Mouse (Mus musculus): ENCODE measurements around the gene Cbr2. TPM values are rescaled to one million over a fixed set of nuclear protein-coding genes. Genes with fewer than 3 reads are reported as not detected.

Cbr2 gene
- polyA plus RNA-seq, 1 experiment from 2014 or later, result 0.39 TPM

DNA sequence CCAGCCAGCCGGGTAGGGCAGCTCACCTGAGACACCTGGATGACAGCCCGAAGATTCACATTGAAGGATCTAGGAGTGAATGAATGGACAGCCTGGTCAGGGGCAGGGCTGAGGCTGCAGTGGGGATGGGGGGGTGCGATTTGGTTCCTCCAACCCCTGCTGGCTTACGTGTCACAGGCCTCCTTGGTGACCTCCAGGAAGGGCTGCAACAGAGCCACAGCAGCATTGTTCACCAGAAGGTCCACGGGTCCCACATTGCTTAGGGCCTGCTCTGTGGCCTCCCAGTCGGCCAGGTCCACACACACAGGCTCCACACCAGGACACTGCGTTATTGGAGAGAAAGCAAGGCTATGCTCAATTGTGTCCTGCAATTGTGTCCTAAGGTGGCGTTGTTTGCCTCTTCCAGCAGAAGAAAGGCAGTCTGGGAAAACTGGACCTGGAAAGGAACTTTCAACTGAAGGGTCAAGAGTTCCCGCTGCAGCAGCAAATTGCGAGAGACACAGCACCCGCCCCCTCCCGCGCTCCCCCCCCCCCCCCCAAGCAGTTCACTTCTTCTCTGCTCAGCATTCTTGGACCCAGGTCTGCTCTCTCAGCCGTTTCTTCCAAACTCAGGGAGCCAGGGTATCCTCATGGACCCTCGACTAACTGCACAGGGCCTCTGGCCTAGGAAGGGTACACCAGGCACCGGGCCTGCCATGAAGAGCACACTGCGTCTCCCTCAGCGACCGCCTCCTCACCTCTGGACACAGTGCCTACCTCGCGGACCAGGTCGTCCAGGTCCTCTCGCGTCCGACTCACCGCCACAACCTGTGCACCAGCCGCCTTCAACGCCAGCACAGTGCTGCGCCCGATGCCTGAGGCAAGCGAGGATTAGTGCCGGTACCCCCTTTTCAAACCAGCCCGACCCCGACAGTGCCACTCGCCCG is 5.4 kb downstream of the Cbr2 start:
- H3K9ac ChIP-seq (replicated peaks; ENCODE audit: low read depth, low read length), result peak overlapping the region; percentile 58
- 22% methylated on average over 32 of the region's 36 CpGs for WGBS
- no peak overlapping the region for H3K27ac ChIP-seq (ENCODE audit: low read depth, low read length)
- peak overlapping the region; percentile 44 for H3K4me3 ChIP-seq (ENCODE audit: low read depth, low read length)
- H3K4me1 ChIP-seq (ENCODE audit: control insufficient read depth, insufficient read depth, low read length), result no peaks in the 10 kb centered on the region
- peak; percentile 25; the same call in 1 of the 2 replicates for ATAC-seq (ENCODE audit: low read depth)
- peak overlapping the region; percentile 75 for H3K4me2 ChIP-seq (ENCODE audit: low read depth, low read length)
- no peaks in the 10 kb centered on the region for H3K9me3 ChIP-seq (ENCODE audit: control insufficient read depth, low read length)
- no peaks in the 10 kb centered on the region for H3K36me3 ChIP-seq (ENCODE audit: control insufficient read depth, insufficient read depth, low read length)
- no peaks in the 10 kb centered on the region for H3K27me3 ChIP-seq (ENCODE audit: control insufficient read depth, insufficient read depth, low read length)

DNA sequence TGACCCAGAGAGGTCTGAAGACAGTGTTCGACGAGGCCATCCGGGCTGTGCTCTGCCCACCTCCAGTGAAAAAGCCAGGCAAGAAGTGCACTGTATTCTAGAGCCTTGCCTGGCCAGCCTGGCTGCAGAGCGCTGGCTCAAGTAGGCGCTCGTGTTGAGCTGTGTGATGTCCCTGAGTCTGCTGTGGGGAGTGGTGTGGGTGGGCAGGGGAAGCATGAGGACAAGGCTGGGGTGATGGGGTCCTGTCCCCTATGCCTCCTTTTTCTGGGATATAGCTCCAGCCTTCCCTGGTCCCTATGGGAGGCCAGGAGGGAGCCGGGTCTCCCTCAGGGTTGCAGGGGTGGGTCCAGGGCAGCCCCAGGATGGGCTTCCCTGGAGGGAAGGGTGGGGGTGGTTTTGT is 8.4 kb downstream of the Cbr2 start:
- H3K4me1 ChIP-seq (ENCODE audit: control insufficient read depth, insufficient read depth, low read length), result peaks cover 5% of the 10 kb centered on the region; the same call in 1 of the 2 replicates
- no peak overlapping the region for H3K4me3 ChIP-seq (ENCODE audit: low read depth, low read length)
- H3K4me2 ChIP-seq (ENCODE audit: low read depth, low read length), result no peak overlapping the region
- ATAC-seq (ENCODE audit: low read depth), result no peak
- no peaks in the 10 kb centered on the region for H3K27me3 ChIP-seq (ENCODE audit: control insufficient read depth, insufficient read depth, low read length)
- H3K36me3 ChIP-seq (ENCODE audit: control insufficient read depth, insufficient read depth, low read length), result 0 out of 2 replicates have a peak, but pooled peaks cover 5% of the 10 kb centered on the region
- H3K9ac ChIP-seq (replicated peaks; ENCODE audit: low read depth, low read length), result no peak overlapping the region
- H3K9me3 ChIP-seq (ENCODE audit: control insufficient read depth, low read length), result no peaks in the 10 kb centered on the region
- no peak overlapping the region for H3K27ac ChIP-seq (ENCODE audit: low read depth, low read length)
- 90% methylated on average over 7 of the region's 7 CpGs for WGBS

DNA sequence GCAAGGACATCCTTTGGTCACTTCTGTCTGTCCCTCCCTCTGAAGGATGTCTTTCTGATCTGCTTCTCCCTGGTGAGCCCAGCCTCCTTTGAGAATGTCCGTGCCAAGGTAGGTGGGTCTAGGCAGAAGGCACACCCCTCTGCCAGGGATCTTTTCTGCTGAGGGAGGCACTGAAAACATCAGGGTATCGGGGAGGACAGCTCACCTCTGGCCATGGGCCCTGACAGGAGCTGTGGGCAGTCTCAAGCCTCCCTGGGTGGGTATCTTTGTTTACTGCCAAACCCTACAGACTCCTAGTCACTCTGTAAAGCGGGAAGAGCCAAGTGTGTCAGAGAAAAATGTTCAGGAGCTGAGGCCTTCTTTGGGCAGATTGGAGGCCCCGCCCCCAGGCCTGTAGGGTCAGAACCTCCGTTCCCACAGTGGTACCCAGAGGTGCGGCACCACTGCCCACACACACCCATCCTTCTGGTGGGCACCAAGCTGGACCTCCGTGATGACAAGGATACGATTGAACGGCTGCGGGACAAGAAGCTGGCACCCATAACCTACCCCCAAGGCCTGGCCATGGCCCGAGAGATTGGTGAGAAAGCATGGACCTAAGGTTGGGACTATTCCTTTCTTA is 9.0 kb downstream of the Cbr2 start:
- whole genome bisulfite sequencing, result 91% methylated on average over 11 of the region's 11 CpGs
- no peaks in the 10 kb centered on the region for H3K9me3 ChIP-seq (ENCODE audit: control insufficient read depth, low read length)
- H3K27ac ChIP-seq (ENCODE audit: low read depth, low read length), result no peak overlapping the region
- H3K36me3 ChIP-seq (ENCODE audit: control insufficient read depth, insufficient read depth, low read length), result 0 out of 2 replicates have a peak, but pooled peaks cover 11% of the 10 kb centered on the region
- ATAC-seq (ENCODE audit: low read depth), result no peak
- H3K27me3 ChIP-seq (ENCODE audit: control insufficient read depth, insufficient read depth, low read length), result no peaks in the 10 kb centered on the region
- H3K4me3 ChIP-seq (ENCODE audit: low read depth, low read length), result 0 out of 2 replicates have a peak overlapping the region, but pooled peaks have one; percentile 4
- H3K9ac ChIP-seq (replicated peaks; ENCODE audit: low read depth, low read length), result no peak overlapping the region
- peak overlapping the region; percentile 54 for H3K4me2 ChIP-seq (ENCODE audit: low read depth, low read length)
- peaks cover 5% of the 10 kb centered on the region; the same call in 1 of the 2 replicates for H3K4me1 ChIP-seq (ENCODE audit: control insufficient read depth, insufficient read depth, low read length)

DNA sequence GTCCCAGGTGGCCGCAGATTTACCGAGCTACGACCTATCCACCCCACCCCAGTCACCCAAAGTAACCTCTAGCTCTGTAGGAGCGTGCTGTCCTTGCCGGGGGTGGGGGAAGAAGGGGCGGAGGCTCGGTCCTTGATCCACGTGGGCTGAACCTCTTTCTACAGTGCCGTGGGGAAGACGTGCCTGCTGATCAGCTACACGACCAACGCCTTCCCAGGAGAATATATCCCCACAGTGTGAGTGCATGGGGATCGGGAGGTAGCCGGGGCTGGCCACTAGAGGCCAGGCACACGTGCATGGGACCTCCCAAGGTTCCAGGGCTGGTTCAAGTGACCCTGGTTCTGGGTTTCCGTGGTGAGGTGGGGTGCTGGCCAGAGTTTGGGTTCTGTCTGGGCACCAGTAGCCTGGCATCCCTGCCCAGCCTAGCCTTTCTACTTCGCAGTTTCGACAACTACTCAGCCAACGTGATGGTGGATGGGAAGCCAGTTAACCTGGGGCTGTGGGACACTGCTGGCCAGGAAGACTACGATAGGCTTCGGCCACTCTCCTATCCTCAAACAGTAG is 9.8 kb downstream of the Cbr2 start:
- Histone ChIP-seq H3K9me3 (ENCODE audit: control insufficient read depth, low read length) (no peaks in the 10 kb centered on the region), H3K36me3 (ENCODE audit: control insufficient read depth, insufficient read depth, low read length) (0 out of 2 replicates have a peak, but pooled peaks cover 14% of the 10 kb centered on the region), H3K9ac (replicated peaks; ENCODE audit: low read depth, low read length) (peak overlapping the region; percentile 93), H3K4me2 (ENCODE audit: low read depth, low read length) (peak overlapping the region; percentile 54), H3K27ac (ENCODE audit: low read depth, low read length) (no peak overlapping the region), H3K27me3 (ENCODE audit: control insufficient read depth, insufficient read depth, low read length) (no peaks in the 10 kb centered on the region), H3K4me3 (ENCODE audit: low read depth, low read length) (peak overlapping the region; percentile 70), H3K4me1 (ENCODE audit: control insufficient read depth, insufficient read depth, low read length) (peaks cover 5% of the 10 kb centered on the region; the same call in 1 of the 2 replicates)
- ATAC-seq (ENCODE audit: low read depth), result peak; percentile 15; the same call in 1 of the 2 replicates
- 18% methylated on average over 21 of the region's 21 CpGs for WGBS

DNA sequence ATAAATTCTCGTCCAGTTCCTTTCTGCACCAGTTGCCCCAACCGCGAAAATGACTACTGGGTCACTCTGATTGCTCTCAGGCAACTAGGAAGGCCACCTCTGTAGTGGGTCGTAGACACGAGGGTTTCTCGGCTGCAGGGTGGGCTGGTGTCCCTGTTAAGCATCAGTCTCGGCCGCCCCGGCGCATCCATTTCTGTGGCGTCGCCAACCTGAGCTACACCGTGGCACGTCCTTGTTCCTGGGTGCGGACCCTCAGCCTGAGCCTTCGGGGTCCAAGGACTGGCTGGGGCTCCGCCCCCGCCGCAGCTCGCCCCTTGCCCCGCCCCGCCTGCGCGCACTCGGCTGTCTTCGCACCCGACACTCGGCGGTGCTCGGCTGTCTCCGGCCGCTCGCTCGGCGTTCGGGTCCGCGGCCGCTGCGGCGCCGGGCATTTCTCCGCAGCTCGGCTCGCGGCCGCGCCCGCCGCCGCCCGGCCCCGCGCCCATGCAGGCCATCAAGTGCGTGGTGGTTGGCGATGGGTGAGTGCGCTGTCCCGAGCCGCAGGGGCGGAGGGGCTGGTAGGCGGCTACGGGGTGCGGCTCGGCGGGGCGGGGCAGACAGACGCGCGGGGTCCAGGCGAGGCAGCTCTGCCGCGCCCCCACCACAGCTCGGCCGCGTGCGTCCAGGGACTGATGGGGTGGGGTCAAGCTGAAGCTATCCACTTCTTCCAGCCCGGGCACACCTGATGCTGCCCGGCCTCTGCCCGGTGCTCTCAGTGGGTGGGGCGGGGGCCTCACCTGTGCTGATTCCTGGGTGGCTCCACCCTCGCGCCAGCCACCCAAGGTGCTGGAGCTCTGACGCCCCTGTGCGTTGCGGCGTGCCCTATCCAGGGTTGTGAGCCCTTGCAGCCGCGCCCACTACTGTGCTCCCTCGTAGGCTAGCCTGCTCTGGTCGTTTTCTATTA is 10.5 kb downstream of the Cbr2 start, which contains the start of gene Rac3:
Rac3 (plus strand) TSS at position 347 of the 943 bp plus-strand sequence.
- H3K9me3 ChIP-seq (ENCODE audit: control insufficient read depth, low read length), result no peaks in the 10 kb centered on the region
- H3K27ac ChIP-seq (ENCODE audit: low read depth, low read length), result peak within 1 kb of the TSS; percentile 55
- peaks cover 5% of the 10 kb centered on the region; the same call in 1 of the 2 replicates for H3K4me1 ChIP-seq (ENCODE audit: control insufficient read depth, insufficient read depth, low read length)
- 1% methylated on average over 60 of the region's 90 CpGs for WGBS
- ATAC-seq (ENCODE audit: low read depth), result peak; percentile 89
- 0 out of 2 replicates have a peak, but pooled peaks cover 14% of the 10 kb centered on the region for H3K36me3 ChIP-seq (ENCODE audit: control insufficient read depth, insufficient read depth, low read length)
- peak within 1 kb of the TSS; percentile 54 for H3K4me2 ChIP-seq (ENCODE audit: low read depth, low read length)
- peak within 1 kb of the TSS; percentile 70 for H3K4me3 ChIP-seq (ENCODE audit: low read depth, low read length)
- no peaks in the 10 kb centered on the region for H3K27me3 ChIP-seq (ENCODE audit: control insufficient read depth, insufficient read depth, low read length)
- peak within 1 kb of the TSS; percentile 93 for H3K9ac ChIP-seq (replicated peaks; ENCODE audit: low read depth, low read length)

DNA sequence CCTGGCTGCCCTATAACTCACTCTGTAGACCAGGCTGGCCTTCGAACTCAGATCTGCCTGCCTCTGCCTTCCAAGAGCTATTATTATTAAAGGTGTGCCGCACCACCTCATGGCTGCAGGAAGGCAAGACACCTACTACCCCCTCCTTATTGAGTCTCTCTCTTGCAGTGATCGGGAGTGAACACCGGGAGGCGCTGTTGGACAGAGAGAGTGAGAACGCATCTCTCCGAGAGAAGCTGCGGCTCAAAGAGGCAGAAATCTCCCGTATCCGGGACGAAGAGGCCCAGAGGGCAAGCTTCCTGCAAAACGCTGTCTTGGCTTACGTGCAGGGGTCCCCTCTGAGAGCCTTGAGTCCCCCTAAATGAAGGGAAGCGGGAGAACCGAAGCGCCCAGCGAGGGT is 11.5 kb downstream of the Cbr2 start:
- Histone ChIP-seq H3K36me3 (ENCODE audit: control insufficient read depth, insufficient read depth, low read length) (peaks cover 14% of the 10 kb centered on the region; the same call in 1 of the 2 replicates), H3K4me2 (ENCODE audit: low read depth, low read length) (peak overlapping the region; percentile 54), H3K4me3 (ENCODE audit: low read depth, low read length) (peak overlapping the region; percentile 70), H3K4me1 (ENCODE audit: control insufficient read depth, insufficient read depth, low read length) (peaks cover 5% of the 10 kb centered on the region; the same call in 1 of the 2 replicates), H3K27me3 (ENCODE audit: control insufficient read depth, insufficient read depth, low read length) (no peaks in the 10 kb centered on the region), H3K27ac (ENCODE audit: low read depth, low read length) (0 out of 2 replicates have a peak overlapping the region, but pooled peaks have one; percentile 55), H3K9ac (replicated peaks; ENCODE audit: low read depth, low read length) (peak overlapping the region; percentile 93), H3K9me3 (ENCODE audit: control insufficient read depth, low read length) (no peaks in the 10 kb centered on the region)
- peak; percentile 22; the same call in 1 of the 2 replicates for ATAC-seq (ENCODE audit: low read depth)
- WGBS, result 12% methylated on average over 17 of the region's 17 CpGs

DNA sequence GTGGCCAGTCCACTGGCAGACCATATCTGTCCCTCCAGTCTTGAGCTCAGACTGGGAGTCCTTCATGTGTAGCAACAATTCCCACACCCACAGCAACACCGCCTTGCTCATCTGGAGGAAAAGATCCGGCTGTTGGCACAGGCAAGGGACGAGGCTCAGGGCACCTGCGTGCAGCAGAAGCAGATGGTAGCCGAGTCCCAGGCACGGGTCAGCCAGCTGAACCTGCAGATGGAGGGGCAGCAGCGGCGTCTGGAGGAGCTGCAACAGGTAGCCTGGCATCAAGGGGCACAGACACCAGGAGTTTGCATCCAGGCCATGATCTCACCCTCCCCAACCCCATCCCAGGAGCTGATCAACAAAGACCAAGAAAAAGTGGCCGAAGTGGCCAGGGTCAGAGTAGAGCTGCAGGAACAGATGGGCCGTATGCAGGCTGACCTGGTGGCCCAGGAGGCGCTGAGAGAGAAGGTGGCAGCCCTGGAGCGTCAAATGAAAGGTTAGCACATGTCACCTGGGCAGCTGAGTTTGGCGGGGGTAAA is 12.0 kb downstream of the Cbr2 start:
- Histone ChIP-seq H3K9ac (replicated peaks; ENCODE audit: low read depth, low read length) (no peak overlapping the region), H3K4me2 (ENCODE audit: low read depth, low read length) (0 out of 2 replicates have a peak overlapping the region, but pooled peaks have one; percentile 54), H3K36me3 (ENCODE audit: control insufficient read depth, insufficient read depth, low read length) (peaks cover 14% of the 10 kb centered on the region; the same call in 1 of the 2 replicates), H3K4me1 (ENCODE audit: control insufficient read depth, insufficient read depth, low read length) (peaks cover 6% of the 10 kb centered on the region), H3K9me3 (ENCODE audit: control insufficient read depth, low read length) (no peaks in the 10 kb centered on the region), H3K27me3 (ENCODE audit: control insufficient read depth, insufficient read depth, low read length) (no peaks in the 10 kb centered on the region), H3K27ac (ENCODE audit: low read depth, low read length) (no peak overlapping the region), H3K4me3 (ENCODE audit: low read depth, low read length) (no peak overlapping the region)
- no peak for ATAC-seq (ENCODE audit: low read depth)
- WGBS, result 88% methylated on average over 13 of the region's 13 CpGs

DNA sequence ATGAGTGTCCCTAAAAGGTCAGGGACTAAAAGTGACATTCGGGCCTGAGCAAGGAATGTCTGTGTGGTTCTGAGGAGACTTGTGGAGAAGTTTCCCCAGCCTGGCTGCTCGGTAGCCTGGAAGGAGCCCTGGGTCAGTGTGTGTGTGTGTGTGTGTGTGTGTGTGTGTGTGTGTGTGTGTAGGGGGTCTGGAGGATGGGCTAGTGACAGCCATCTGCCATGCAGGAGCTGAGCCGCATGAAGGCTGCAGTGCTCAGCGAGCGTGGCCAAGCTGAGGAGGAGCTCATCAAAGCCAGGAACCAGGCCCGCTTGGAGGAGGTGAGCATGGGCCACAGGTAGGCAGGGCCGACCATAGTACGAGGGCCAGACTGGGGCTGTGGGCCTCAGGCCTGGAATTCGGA is 12.7 kb downstream of the Cbr2 start:
- H3K4me1 ChIP-seq (ENCODE audit: control insufficient read depth, insufficient read depth, low read length), result peaks cover 12% of the 10 kb centered on the region
- H3K27ac ChIP-seq (ENCODE audit: low read depth, low read length), result no peak overlapping the region
- H3K36me3 ChIP-seq (ENCODE audit: control insufficient read depth, insufficient read depth, low read length), result peaks cover 14% of the 10 kb centered on the region; the same call in 1 of the 2 replicates
- H3K9me3 ChIP-seq (ENCODE audit: control insufficient read depth, low read length), result no peaks in the 10 kb centered on the region
- H3K4me2 ChIP-seq (ENCODE audit: low read depth, low read length), result no peak overlapping the region
- H3K27me3 ChIP-seq (ENCODE audit: control insufficient read depth, insufficient read depth, low read length), result no peaks in the 10 kb centered on the region
- no peak overlapping the region for H3K9ac ChIP-seq (replicated peaks; ENCODE audit: low read depth, low read length)
- 91% methylated on average over 9 of the region's 9 CpGs for whole genome bisulfite sequencing
- ATAC-seq (ENCODE audit: low read depth), result no peak
- no peak overlapping the region for H3K4me3 ChIP-seq (ENCODE audit: low read depth, low read length)
